Mouse (Mus musculus) ES-E14 (cell line): ENCODE results near the gene Hyal1.

Experiments used
- CHD2 ChIP-seq: IDR thresholded peaks from 2 replicates; pipeline ENCODE4 v1.6.1; 2014; ENCODE audit warnings: mild to moderate bottlenecking, low read depth, low read length, inconsistent platforms
- MAFK ChIP-seq: IDR thresholded peaks from 2 replicates; pipeline ENCODE4 v1.6.1; 2014; ENCODE audit warnings: mild to moderate bottlenecking, low read depth, low read length, inconsistent platforms; ENCODE audit not compliant: insufficient read depth
- ZC3H11A ChIP-seq: IDR thresholded peaks from 2 replicates; pipeline ENCODE4 v1.6.1; 2012; ENCODE audit warnings: low read depth, mild to moderate bottlenecking, inconsistent platforms, low read length, borderline replicate concordance
- ZNF384 ChIP-seq: IDR thresholded peaks from 2 replicates; pipeline ENCODE4 v1.6.1; 2012; ENCODE audit warnings: low read depth, low read length, inconsistent platforms

DNA sequence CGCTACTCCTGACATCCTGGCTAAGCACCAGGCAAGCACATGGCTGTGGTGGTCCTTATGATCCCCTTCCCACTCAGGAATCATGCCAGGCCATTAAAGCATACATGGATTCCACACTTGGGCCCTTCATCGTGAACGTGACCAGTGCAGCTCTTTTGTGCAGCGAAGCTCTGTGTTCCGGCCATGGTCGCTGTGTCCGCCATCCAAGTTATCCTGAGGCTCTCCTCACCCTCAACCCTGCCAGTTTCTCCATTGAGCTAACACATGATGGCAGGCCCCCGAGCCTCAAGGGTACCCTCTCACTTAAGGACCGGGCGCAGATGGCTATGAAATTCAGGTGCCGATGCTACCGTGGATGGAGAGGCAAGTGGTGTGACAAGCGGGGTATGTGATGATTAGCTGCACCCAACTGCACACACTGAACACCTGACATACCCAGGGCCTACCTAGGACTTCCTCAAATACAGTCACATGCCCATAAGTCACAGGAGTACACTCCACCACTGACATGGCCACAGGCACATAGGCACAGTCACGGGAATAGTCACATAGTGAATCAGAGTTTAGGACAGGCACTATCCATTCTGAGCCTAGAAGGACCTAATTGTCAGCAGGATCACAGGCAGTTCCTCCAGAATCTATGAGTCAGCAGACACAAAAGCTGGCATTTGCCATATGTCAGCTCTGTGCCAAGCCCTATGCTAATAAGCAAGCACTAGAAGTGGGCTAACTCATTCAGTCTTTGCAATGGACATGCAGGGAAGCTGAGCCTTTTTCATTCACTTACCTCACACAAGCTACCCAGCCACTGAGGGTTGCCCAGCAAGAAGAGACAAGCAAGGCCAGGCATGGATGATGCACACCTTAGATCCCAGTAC, 2.5 kb downstream of the Hyal1 start:
- TF ChIP-seq MAFK (no peak), ZC3H11A (no peak), ZNF384 (no peak), CHD2 (no peak)
